Mouse (Mus musculus): ENCODE data around the gene Hmg20a.

DNA sequence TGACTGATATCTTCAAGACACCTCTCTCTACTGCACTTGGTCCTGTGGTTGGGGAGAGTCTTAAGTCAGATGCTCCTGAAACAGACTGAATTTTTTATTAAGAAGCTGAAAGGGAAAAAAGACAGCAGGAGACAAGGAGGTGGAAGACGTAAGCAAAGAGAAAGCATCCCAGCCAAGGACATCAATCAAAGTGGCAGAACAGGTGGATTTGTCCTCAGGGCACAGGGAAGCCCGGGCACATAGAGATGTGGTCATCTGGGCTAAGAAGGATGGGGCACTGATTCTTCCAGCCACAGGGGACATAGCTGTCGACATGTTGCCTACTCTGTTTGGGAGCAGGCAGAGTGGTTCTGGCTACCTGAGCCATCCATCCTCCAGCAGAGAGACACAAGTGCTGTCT is 97.8 kb downstream of the Hmg20a start:
- TF ChIP-seq CTCF (IDR thresholded peaks at IDR 0.05; ENCODE audit: low read depth, low read length) (no peak), GATA1 (IDR thresholded peaks at IDR 0.05; ENCODE audit: borderline replicate concordance, low read length) (no peak), POLR2AphosphoS5 (IDR thresholded peaks at IDR 0.05; ENCODE audit: insufficient replicate concordance, low read depth, low read length) (no peak), TAL1 (conservative IDR thresholded peaks at IDR 0.05; ENCODE audit: low read depth, low read length) (no peak), GATA2 (IDR thresholded peaks at IDR 0.05; ENCODE audit: borderline replicate concordance, low read depth, low read length) (no peak)
